Mouse (Mus musculus) liver, postnatal 0 days (tissue): Measurements from ENCODE around the gene Efna2. TPM values are rescaled to one million over a fixed set of nuclear protein-coding genes. Genes with fewer than 3 reads are reported as not detected.
A peak's percentile ranks its signal among the peaks of the same experiment; 100 is the strongest.

Experiments
- ATAC-seq: fragments of 200-750 bp; cut with Nextera tagmentation; 2 replicates; pipeline ENCODE4 v1.8.0; 2017; ENCODE audit warnings: mild to moderate bottlenecking, moderate library complexity
- DNase-seq: peaks from one replicate; pipeline ENCODE4 v3.0.0-alpha.2; 2016
- H3K27ac ChIP-seq: fragments of 300-500 bp; sonication (generic); 2 replicates; pipeline ENCODE4 v1.5.1; 2014; ENCODE audit warnings: antibody characterized with exemption, moderate library complexity, mild to moderate bottlenecking, low read depth
- H3K27me3 ChIP-seq: fragments of 300-500 bp; sonication (generic); 2 replicates; pipeline ENCODE4 v1.6.1; 2014; ENCODE audit warnings: low read length, control low read depth, mixed read lengths; ENCODE audit not compliant: insufficient read depth
- H3K36me3 ChIP-seq: fragments of 300-500 bp; sonication (generic); replicated peaks from 2 replicates; pipeline ENCODE4 v1.6.1; 2014; ENCODE audit warnings: mild to moderate bottlenecking, control low read depth, low read length, moderate library complexity, mixed read lengths; ENCODE audit not compliant: insufficient read depth
- H3K4me1 ChIP-seq: fragments of 300-500 bp; sonication (generic); 2 replicates; pipeline ENCODE4 v1.6.1; 2014; ENCODE audit warnings: antibody characterized with exemption, mild to moderate bottlenecking, control low read depth; ENCODE audit not compliant: insufficient read depth
- H3K4me2 ChIP-seq: fragments of 300-500 bp; sonication (generic); 2 replicates; pipeline ENCODE4 v1.6.1; 2014; ENCODE audit warnings: low read depth, mild to moderate bottlenecking, low read length, moderate library complexity, mixed read lengths
- H3K4me3 ChIP-seq: fragments of 300-500 bp; sonication (generic); 2 replicates; pipeline ENCODE4 v1.5.1; 2014; ENCODE audit warnings: low read depth, low read length
- H3K9ac ChIP-seq: fragments of 300-500 bp; sonication (generic); replicated peaks from 2 replicates; pipeline ENCODE4 v1.6.1; 2014; ENCODE audit warnings: mild to moderate bottlenecking, moderate library complexity
- H3K9me3 ChIP-seq: fragments of 300-500 bp; sonication (generic); 2 replicates; pipeline ENCODE4 v1.6.1; 2016; ENCODE audit warnings: mild to moderate bottlenecking, control low read depth, low read length, mixed read lengths
- CTCF ChIP-seq: sonication (generic); IDR thresholded peaks from 2 replicates; pipeline ENCODE4 v1.5.1; 2016; ENCODE audit warnings: antibody characterized with exemption, low read depth
- EP300 ChIP-seq: IDR thresholded peaks from 2 replicates; pipeline ENCODE4 v1.6.1; 2016; ENCODE audit warnings: antibody characterized with exemption, low read depth, mild to moderate bottlenecking
- WGBS: fragments of 180-500 bp; shearing (Covaris S2); extraction: QIAGEN DNeasy Blood & Tissue Kit; methylation state at CpG from one replicate; pipeline ENCODE4 v1.1.7; 2014; ENCODE audit not compliant: insufficient replicate concordance; 5-methylcytosine and 5-hydroxymethylcytosine counted together
- polyA plus RNA-seq: library from polyadenylated mRNA; unstranded; fragments of >200 nt; fragmentation: Nextera tagmentation; extraction: Ambion mirVana; gene quantifications from 2 replicates; pipeline ENCODE4 v1.2.1, GENCODE M21; 2015

Efna2 gene
- polyA plus RNA-seq, 1 experiment from 2014 or later = 0.18 TPM

GRCm38 (mm10) chr10:80167460-80168037, 11.7 kb upstream of the Efna2 start:
- no peaks in the 10 kb centered on the region for H3K9me3 ChIP-seq
- ATAC-seq (peak; percentile 87), DNase-seq (peak; percentile 99)
- no peak for TF ChIP-seq EP300
- no peak for TF ChIP-seq CTCF
- H3K27ac ChIP-seq = peak overlapping the region; percentile 99
- H3K4me1 ChIP-seq = peaks cover 60% of the 10 kb centered on the region
- peaks cover 25% of the 10 kb centered on the region for H3K36me3 ChIP-seq
- H3K9ac ChIP-seq = peak overlapping the region; percentile 96
- WGBS = 2% methylated on average over 49 of the region's 55 CpGs
- no peaks in the 10 kb centered on the region for H3K27me3 ChIP-seq
- peak overlapping the region; percentile 71 for H3K4me3 ChIP-seq
- peak overlapping the region; percentile 81 for H3K4me2 ChIP-seq

- TF ChIP-seq EP300 (peak; percentile 9; the same call in 1 of the 2 replicates), CTCF (no peak)
- Histone ChIP-seq H3K9ac (peak overlapping the region; percentile 96), H3K9me3 (no peaks in the 10 kb centered on the region), H3K4me2 (peak overlapping the region; percentile 81), H3K4me1 (peaks cover 56% of the 10 kb centered on the region), H3K27ac (peak overlapping the region; percentile 99), H3K36me3 (peaks cover 25% of the 10 kb centered on the region), H3K4me3 (peak overlapping the region; percentile 71), H3K27me3 (no peaks in the 10 kb centered on the region)
- peak; percentile 67 for ATAC-seq
- peak; percentile 96 for DNase-seq
- under 1% methylated on average over 39 of the region's 48 CpGs for WGBS
Observed at GRCm38 (mm10) chr10:80168038-80168661, 11.1 kb upstream of the Efna2 start.

GRCm38 (mm10) chr10:80169070-80169469, 10.2 kb upstream of the Efna2 start:
- ATAC-seq = no peak
- H3K27me3 ChIP-seq = no peaks in the 10 kb centered on the region
- H3K36me3 ChIP-seq = peaks cover 25% of the 10 kb centered on the region
- 65% methylated on average over 1 of the region's 1 CpGs for WGBS
- no peak for DNase-seq
- H3K9me3 ChIP-seq = no peaks in the 10 kb centered on the region
- H3K27ac ChIP-seq = peak overlapping the region; percentile 99
- H3K4me1 ChIP-seq = peaks cover 53% of the 10 kb centered on the region
- peak overlapping the region; percentile 71 for H3K4me3 ChIP-seq
- no peak for TF ChIP-seq CTCF
- no peak for TF ChIP-seq EP300
- H3K4me2 ChIP-seq = peak overlapping the region; percentile 81
- peak overlapping the region; percentile 96; the same call in 1 of the 2 replicates for H3K9ac ChIP-seq

GRCm38 (mm10) chr10:80169651-80170050, 9.6 kb upstream of the Efna2 start:
- H3K9me3 ChIP-seq = no peaks in the 10 kb centered on the region
- no peaks in the 10 kb centered on the region for H3K27me3 ChIP-seq
- no peak overlapping the region for H3K4me2 ChIP-seq
- H3K9ac ChIP-seq = no peak overlapping the region
- H3K4me1 ChIP-seq = peaks cover 47% of the 10 kb centered on the region
- no peak overlapping the region for H3K4me3 ChIP-seq
- no peak for DNase-seq
- no peak overlapping the region for H3K27ac ChIP-seq
- no peak for TF ChIP-seq CTCF
- no peak for TF ChIP-seq EP300
- WGBS = 89% methylated on average over 7 of the region's 7 CpGs
- H3K36me3 ChIP-seq = peaks cover 25% of the 10 kb centered on the region
- ATAC-seq = no peak

- Histone ChIP-seq H3K27me3 (no peaks in the 10 kb centered on the region), H3K4me1 (peaks cover 45% of the 10 kb centered on the region), H3K36me3 (peaks cover 25% of the 10 kb centered on the region), H3K4me3 (no peak overlapping the region), H3K9me3 (no peaks in the 10 kb centered on the region), H3K9ac (no peak overlapping the region), H3K27ac (no peak overlapping the region), H3K4me2 (no peak overlapping the region)
- no peak for DNase-seq
- no peak for ATAC-seq
- TF ChIP-seq EP300 (no peak), CTCF (no peak)
- 89% methylated on average over 16 of the region's 16 CpGs for WGBS
Observed at GRCm38 (mm10) chr10:80170052-80170451, 9.2 kb upstream of the Efna2 start.

- TF ChIP-seq EP300 (no peak), CTCF (no peak)
- WGBS = 96% methylated on average over 19 of the region's 19 CpGs
- ATAC-seq (no peak), DNase-seq (no peak)
- no peak overlapping the region for H3K4me2 ChIP-seq
- no peak overlapping the region for H3K4me3 ChIP-seq
- peaks cover 25% of the 10 kb centered on the region for H3K36me3 ChIP-seq
- no peak overlapping the region for H3K27ac ChIP-seq
- no peaks in the 10 kb centered on the region for H3K27me3 ChIP-seq
- H3K9ac ChIP-seq = no peak overlapping the region
- no peaks in the 10 kb centered on the region for H3K9me3 ChIP-seq
- peaks cover 40% of the 10 kb centered on the region for H3K4me1 ChIP-seq
Observed at GRCm38 (mm10) chr10:80170601-80171021, 8.7 kb upstream of the Efna2 start.
